ENCODE assay signal across 10 mouse cellular contexts in the genomic region with DNA sequence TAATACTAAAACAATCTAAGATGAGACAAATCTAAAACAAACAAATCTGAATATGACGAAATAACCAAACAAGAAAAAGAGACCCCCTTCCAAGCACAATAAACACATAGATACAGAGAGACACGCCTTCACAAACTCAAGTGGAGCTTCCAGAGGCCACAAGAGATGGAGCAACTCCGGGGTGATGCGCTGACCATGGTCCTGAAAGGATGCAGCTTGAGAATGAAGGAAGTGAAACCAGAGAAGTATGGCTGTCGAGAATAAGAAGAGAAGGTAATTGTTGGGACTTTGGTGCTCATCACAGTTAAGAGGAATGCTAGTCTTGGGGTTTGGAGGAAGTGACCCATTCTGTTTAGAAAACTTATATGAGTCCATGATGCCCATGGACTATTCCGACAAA.
DNase-seq lines count a peak whose midpoint lies in the region; ATAC-seq and TF ChIP-seq lines count a peak whose summit lies in the region.
"Had no signal": no experiment of that assay in that cellular context is flagged by ENCODE, and none has a peak within 500 bp of the region (broad histone marks: within the 10 kb centered on the region; RNA-seq: fewer than 3 reads in every experiment).

No protein-coding gene starts in this region.

- H3K79me2 ChIP-seq in CH12.LX (replicated peaks; ENCODE audit: control insufficient read depth, extremely low read depth, insufficient read depth, poor library complexity, severe bottlenecking), result no peaks in the 10 kb centered on the region

- in situ Hi-C loops in CH12.LX (cut with MboI; ENCODE audit: low pct_ligation_motif_present, low pct_unique_long_range_greater_than_20kb, low sequenced_read_pairs), result no loop called here

- H3K27ac ChIP-seq in hindbrain, embryonic 10.5 days, result no peak overlapping the region
- H3K27ac ChIP-seq in hindbrain, embryonic 13.5 days, result no peak overlapping the region
- H3K27ac ChIP-seq in CH12.LX (ENCODE audit: insufficient read depth, low read depth), result no peak overlapping the region
- H3K27ac ChIP-seq in limb, embryonic 14.5 days (replicated peaks; ENCODE audit: low read depth, low read length), result no peak overlapping the region
- H3K27ac ChIP-seq: midbrain, embryonic 12.5 days had no signal

- peak; percentile 47 for DNase-seq in hindbrain, embryonic 10.5 days (ENCODE audit: low spot score)
- peak; percentile 62 for DNase-seq in CH12.LX (ENCODE audit: extremely low read depth)
- peak; percentile 36 for DNase-seq in c-Kit-positive CD71-negative TER-119-negative erythroid progenitor cells, embryonic 14.5 days (ENCODE audit: low read depth)
- peak; percentile 65 for DNase-seq in limb, embryonic 14.5 days (ENCODE audit: low spot score)
- DNase-seq in layer of hippocampus, adult 11-12 months (ENCODE audit: low spot score), result no peak
- DNase-seq in thymus, adult 18-20 months, result no peak

- no peak overlapping the region for H3K9ac ChIP-seq in hindbrain, embryonic 13.5 days
- no peak overlapping the region for H3K9ac ChIP-seq in CH12.LX (ENCODE audit: insufficient read depth, low read depth)
- no peak overlapping the region for H3K9ac ChIP-seq in limb, embryonic 14.5 days (ENCODE audit: low read depth, low read length, severe bottlenecking)
- H3K9ac ChIP-seq: midbrain, embryonic 12.5 days had no signal

- WGBS in hindbrain, embryonic 10.5 days, result 46% methylated on average over 6 of the region's 6 CpGs
- WGBS in hindbrain, embryonic 13.5 days, result 52% methylated on average over 6 of the region's 6 CpGs
- WGBS in limb, embryonic 14.5 days, result 43% methylated on average over 6 of the region's 6 CpGs

- ATAC-seq in hindbrain, embryonic 13.5 days (ENCODE audit: low FRiP score), result no peak
- no peak for ATAC-seq in limb, embryonic 14.5 days (ENCODE audit: low FRiP score, low read depth)
- no peak for ATAC-seq in cerebellum, adult (ENCODE audit: insufficient number of reproducible peaks, low FRiP score, low TSS enrichment)
- ATAC-seq: intestine, postnatal 0 days had no signal

- H3K27me3 ChIP-seq in hindbrain, embryonic 10.5 days (ENCODE audit: insufficient read depth, poor library complexity, severe bottlenecking), result no peaks in the 10 kb centered on the region
- no peaks in the 10 kb centered on the region for H3K27me3 ChIP-seq in hindbrain, embryonic 13.5 days
- H3K27me3 ChIP-seq in CH12.LX (replicated peaks), result peaks cover 7% of the 10 kb centered on the region
- H3K27me3 ChIP-seq in limb, embryonic 14.5 days (ENCODE audit: control insufficient read depth, insufficient read depth, low read length), result no peaks in the 10 kb centered on the region
- H3K27me3 ChIP-seq: midbrain, embryonic 12.5 days had no signal

- no peak for TF ChIP-seq EP300 in CH12.LX (IDR thresholded peaks at IDR 0.05; ENCODE audit: low read length)

- TF ChIP-seq POLR2A in CH12.LX (IDR thresholded peaks at IDR 0.05; ENCODE audit: low read depth, low read length), result no peak
- no peak for TF ChIP-seq POLR2A in limb, embryonic 14.5 days (IDR thresholded peaks at IDR 0.05; ENCODE audit: borderline replicate concordance, extremely low read depth, insufficient read depth, insufficient read length)

- H3K36me3 ChIP-seq in hindbrain, embryonic 10.5 days, result no peaks in the 10 kb centered on the region
- no peaks in the 10 kb centered on the region for H3K36me3 ChIP-seq in hindbrain, embryonic 13.5 days
- no peaks in the 10 kb centered on the region for H3K36me3 ChIP-seq in CH12.LX (replicated peaks in 1 of 2; ENCODE audit: control insufficient read depth in 1 of 2, insufficient read depth in 1 of 2, low read length in 1 of 2)
- H3K36me3 ChIP-seq in limb, embryonic 14.5 days (ENCODE audit: control insufficient read depth, insufficient read depth, low read length), result no peaks in the 10 kb centered on the region
- H3K36me3 ChIP-seq: midbrain, embryonic 12.5 days had no signal

- no peak for TF ChIP-seq CTCF in CH12.LX (conservative IDR thresholded peaks at IDR 0.05 in 1 of 2, IDR thresholded peaks at IDR 0.05 in 1 of 2; ENCODE audit: low read depth in 2 of 2, low read length in 2 of 2)

- H3K4me3 ChIP-seq in hindbrain, embryonic 10.5 days, result no peak overlapping the region
- no peak overlapping the region for H3K4me3 ChIP-seq in hindbrain, embryonic 13.5 days
- H3K4me3 ChIP-seq in CH12.LX (replicated peaks in 1 of 3; ENCODE audit: low read depth in 2 of 3, low read length in 2 of 3, poor library complexity in 1 of 3), result no peak overlapping the region
- no peak overlapping the region for H3K4me3 ChIP-seq in limb, embryonic 14.5 days (replicated peaks; ENCODE audit: low read length)
- H3K4me3 ChIP-seq: midbrain, embryonic 12.5 days had no signal

- no peaks in the 10 kb centered on the region for H3K4me1 ChIP-seq in hindbrain, embryonic 10.5 days (replicated peaks)
- no peaks in the 10 kb centered on the region for H3K4me1 ChIP-seq in hindbrain, embryonic 13.5 days (replicated peaks)
- no peaks in the 10 kb centered on the region for H3K4me1 ChIP-seq in CH12.LX (ENCODE audit: control insufficient read depth in 1 of 2, insufficient read depth in 2 of 2)
- H3K4me1 ChIP-seq in limb, embryonic 14.5 days (ENCODE audit: control insufficient read depth, insufficient read depth, low read length), result no peaks in the 10 kb centered on the region
- H3K4me1 ChIP-seq: midbrain, embryonic 12.5 days had no signal

- no peak overlapping the region for H3K4me2 ChIP-seq in hindbrain, embryonic 13.5 days
- H3K4me2 ChIP-seq in CH12.LX (ENCODE audit: insufficient read depth, low read depth, poor library complexity, severe bottlenecking), result no peak overlapping the region
- H3K4me2 ChIP-seq in limb, embryonic 14.5 days (replicated peaks; ENCODE audit: low read depth, low read length, severe bottlenecking), result no peak overlapping the region
- H3K4me2 ChIP-seq: midbrain, embryonic 12.5 days had no signal

- no peak for TF ChIP-seq RAD21 in CH12.LX (IDR thresholded peaks at IDR 0.05; ENCODE audit: low read depth, low read length)

- no peaks in the 10 kb centered on the region for H3K9me3 ChIP-seq in hindbrain, embryonic 10.5 days
- no peaks in the 10 kb centered on the region for H3K9me3 ChIP-seq in hindbrain, embryonic 13.5 days
- no peaks in the 10 kb centered on the region for H3K9me3 ChIP-seq in CH12.LX (replicated peaks; ENCODE audit: low read length)
- H3K9me3 ChIP-seq in limb, embryonic 14.5 days (ENCODE audit: control insufficient read depth, low read length), result no peaks in the 10 kb centered on the region
- H3K9me3 ChIP-seq: midbrain, embryonic 12.5 days had no signal

- dilution Hi-C loops in CH12.LX (cut with MboI; ENCODE audit: extremely low pct_ligation_motif_present, extremely low pct_unique_long_range_greater_than_20kb, low sequenced_read_pairs), result no loop called here

TF ChIP-seq in CH12.LX, 34 proteins besides CTCF, POLR2A, EP300 and RAD21:
- TF ChIP-seq MEF2A (IDR thresholded peaks at IDR 0.05; ENCODE audit: borderline replicate concordance, low read depth, low read length) (no peak), MAX (IDR thresholded peaks at IDR 0.05; ENCODE audit: low read length) (no peak), HCFC1 (IDR thresholded peaks at IDR 0.05; ENCODE audit: low read depth, low read length) (no peak), IRF4 (IDR thresholded peaks at IDR 0.05; ENCODE audit: low read depth, low read length) (peak; percentile 85)

Comparison
In these comparisons a context has a peak if more than half of its experiments do, and no peak if none do; other contexts are left out.
1. DNase-seq: peak in hindbrain, embryonic 10.5 days (single experiment), CH12.LX (single experiment), c-Kit-positive CD71-negative TER-119-negative erythroid progenitor cells, embryonic 14.5 days (single experiment) and limb, embryonic 14.5 days (single experiment); none in layer of hippocampus, adult 11-12 months (single experiment) and thymus, adult 18-20 months (0 of 2).